Mouse (Mus musculus) hindbrain, embryonic 12.5 days (tissue): Measurements from ENCODE around the gene Ttk. TPM values are rescaled to one million over a fixed set of nuclear protein-coding genes. Genes with fewer than 3 reads are reported as not detected.

ENCODE experiments used
- ATAC-seq: fragments of 200-750 bp; cut with Nextera tagmentation; 2 replicates; pipeline ENCODE4 v1.8.0; 2017; ENCODE audit warnings: moderate TSS enrichment; ENCODE audit not compliant: low FRiP score
- H3K27ac ChIP-seq: fragments of 300-500 bp; sonication (generic); 2 replicates; pipeline ENCODE4 v1.5.1; 2016; ENCODE audit warnings: mild to moderate bottlenecking
- H3K27me3 ChIP-seq: fragments of 300-500 bp; sonication (generic); 2 replicates; pipeline ENCODE4 v1.6.1; 2016; ENCODE audit warnings: mild to moderate bottlenecking
- H3K36me3 ChIP-seq: fragments of 300-500 bp; sonication (generic); 2 replicates; pipeline ENCODE4 v1.6.1; 2016; ENCODE audit warnings: mild to moderate bottlenecking
- H3K4me1 ChIP-seq: fragments of 300-500 bp; sonication (generic); 2 replicates; pipeline ENCODE4 v1.6.1; 2016
- H3K4me2 ChIP-seq: fragments of 300-500 bp; sonication (generic); replicated peaks from 2 replicates; pipeline ENCODE4 v1.6.1; 2016; ENCODE audit warnings: mild to moderate bottlenecking
- H3K4me3 ChIP-seq: fragments of 300-500 bp; sonication (generic); 2 replicates; pipeline ENCODE4 v1.5.1; 2016; ENCODE audit warnings: mild to moderate bottlenecking
- H3K9ac ChIP-seq: fragments of 300-500 bp; sonication (generic); 2 replicates; pipeline ENCODE4 v1.6.1; 2016; ENCODE audit warnings: mild to moderate bottlenecking, moderate library complexity
- H3K9me3 ChIP-seq: fragments of 300-500 bp; sonication (generic); replicated peaks from 2 replicates; pipeline ENCODE4 v1.6.1; 2016; ENCODE audit warnings: mild to moderate bottlenecking
- WGBS: fragments of 180-500 bp; shearing (Covaris S2); methylation state at CpG from one replicate; pipeline ENCODE4 v1.1.7; 2016; 5-methylcytosine and 5-hydroxymethylcytosine counted together
- polyA plus RNA-seq: library from polyadenylated mRNA; unstranded; fragments of >200 nt; fragmentation: Nextera tagmentation; extraction: Ambion mirVana; gene quantifications from 2 replicates; pipeline ENCODE4 v1.2.1, GENCODE M21; 2016

Gene Ttk
- polyA plus RNA-seq, 1 experiment from 2014 or later, result 25.3 TPM

GRCm38 (mm10) chr9:83822925-83823324 lies 11.6 kb upstream of the Ttk start:
- WGBS, result 83% methylated on average over 5 of the region's 5 CpGs
- H3K27ac ChIP-seq, result no peak overlapping the region
- ATAC-seq, result no peak
- H3K9me3 ChIP-seq, result no peaks in the 10 kb centered on the region
- no peak overlapping the region for H3K4me3 ChIP-seq
- H3K27me3 ChIP-seq, result no peaks in the 10 kb centered on the region
- no peak overlapping the region for H3K4me2 ChIP-seq
- H3K9ac ChIP-seq, result no peak overlapping the region
- H3K4me1 ChIP-seq, result no peaks in the 10 kb centered on the region
- H3K36me3 ChIP-seq, result no peaks in the 10 kb centered on the region

- Histone ChIP-seq H3K4me1 (peaks cover 2% of the 10 kb centered on the region), H3K4me2 (no peak overlapping the region), H3K36me3 (no peaks in the 10 kb centered on the region), H3K27ac (no peak overlapping the region), H3K9ac (no peak overlapping the region), H3K27me3 (no peaks in the 10 kb centered on the region), H3K9me3 (no peaks in the 10 kb centered on the region), H3K4me3 (no peak overlapping the region)
- 85% methylated on average over 5 of the region's 5 CpGs for WGBS
- ATAC-seq, result no peak
These were observed 4.6 kb upstream of the Ttk start for GRCm38 (mm10) chr9:83829896-83830295.

- no peaks in the 10 kb centered on the region for H3K9me3 ChIP-seq
- no peak overlapping the region for H3K4me2 ChIP-seq
- no peak overlapping the region for H3K27ac ChIP-seq
- H3K4me3 ChIP-seq, result no peak overlapping the region
- H3K9ac ChIP-seq, result no peak overlapping the region
- H3K27me3 ChIP-seq, result no peaks in the 10 kb centered on the region
- peaks cover 9% of the 10 kb centered on the region for H3K4me1 ChIP-seq
- H3K36me3 ChIP-seq, result no peaks in the 10 kb centered on the region
- no peak for ATAC-seq
- WGBS, result 75% methylated on average over 8 of the region's 8 CpGs
These were observed 3.3 kb upstream of the Ttk start for GRCm38 (mm10) chr9:83831152-83831551.

- Histone ChIP-seq H3K4me1 (peaks cover 9% of the 10 kb centered on the region), H3K27me3 (no peaks in the 10 kb centered on the region), H3K4me3 (peak overlapping the region; percentile 84), H3K4me2 (peak overlapping the region; percentile 82), H3K36me3 (no peaks in the 10 kb centered on the region), H3K9ac (peak overlapping the region; percentile 72), H3K9me3 (no peaks in the 10 kb centered on the region), H3K27ac (0 out of 2 replicates have a peak overlapping the region, but pooled peaks have one; percentile 96)
- ATAC-seq, result peak; percentile 80
- WGBS, result 2% methylated on average over 26 of the region's 27 CpGs
These were observed 342 bp downstream of the Ttk start for GRCm38 (mm10) chr9:83834748-83835313.

- H3K4me1 ChIP-seq, result no peaks in the 10 kb centered on the region
- 96% methylated on average over 3 of the region's 3 CpGs for WGBS
- no peak overlapping the region for H3K27ac ChIP-seq
- H3K9me3 ChIP-seq, result no peaks in the 10 kb centered on the region
- H3K9ac ChIP-seq, result no peak overlapping the region
- no peaks in the 10 kb centered on the region for H3K27me3 ChIP-seq
- no peak overlapping the region for H3K4me2 ChIP-seq
- peaks cover 16% of the 10 kb centered on the region for H3K36me3 ChIP-seq
- no peak for ATAC-seq
- no peak overlapping the region for H3K4me3 ChIP-seq
These were observed 18.0 kb downstream of the Ttk start for GRCm38 (mm10) chr9:83852464-83852863.

- Histone ChIP-seq H3K27ac (no peak overlapping the region), H3K27me3 (no peaks in the 10 kb centered on the region), H3K4me3 (no peak overlapping the region), H3K36me3 (peaks cover 34% of the 10 kb centered on the region), H3K4me2 (no peak overlapping the region), H3K9ac (no peak overlapping the region), H3K4me1 (no peaks in the 10 kb centered on the region), H3K9me3 (no peaks in the 10 kb centered on the region)
- no peak for ATAC-seq
- 94% methylated on average over 4 of the region's 4 CpGs for WGBS
These were observed 30.7 kb downstream of the Ttk start for GRCm38 (mm10) chr9:83865165-83865564.

- Histone ChIP-seq H3K4me1 (no peaks in the 10 kb centered on the region), H3K36me3 (no peaks in the 10 kb centered on the region), H3K4me2 (no peak overlapping the region), H3K9me3 (no peaks in the 10 kb centered on the region), H3K4me3 (no peak overlapping the region), H3K27me3 (no peaks in the 10 kb centered on the region), H3K9ac (no peak overlapping the region), H3K27ac (no peak overlapping the region)
- 75% methylated on average over 6 of the region's 6 CpGs for WGBS
- ATAC-seq, result no peak
These were observed 47.7 kb downstream of the Ttk start for GRCm38 (mm10) chr9:83882191-83882590.

GRCm38 (mm10) chr9:83886149-83886548 lies 51.7 kb downstream of the Ttk start:
- ATAC-seq, result no peak
- Histone ChIP-seq H3K9me3 (no peaks in the 10 kb centered on the region), H3K9ac (no peak overlapping the region), H3K4me3 (no peak overlapping the region), H3K4me1 (no peaks in the 10 kb centered on the region), H3K4me2 (no peak overlapping the region), H3K36me3 (no peaks in the 10 kb centered on the region), H3K27me3 (no peaks in the 10 kb centered on the region), H3K27ac (no peak overlapping the region)

- H3K9ac ChIP-seq, result no peak overlapping the region
- no peak overlapping the region for H3K27ac ChIP-seq
- no peak overlapping the region for H3K4me2 ChIP-seq
- WGBS, result 91% methylated on average over 5 of the region's 5 CpGs
- no peaks in the 10 kb centered on the region for H3K36me3 ChIP-seq
- no peak for ATAC-seq
- no peaks in the 10 kb centered on the region for H3K4me1 ChIP-seq
- no peaks in the 10 kb centered on the region for H3K27me3 ChIP-seq
- H3K4me3 ChIP-seq, result no peak overlapping the region
- no peaks in the 10 kb centered on the region for H3K9me3 ChIP-seq
These were observed 53.7 kb downstream of the Ttk start for GRCm38 (mm10) chr9:83888214-83888613.

GRCm38 (mm10) chr9:83893073-83893472 lies 58.6 kb downstream of the Ttk start:
- no peak overlapping the region for H3K4me3 ChIP-seq
- WGBS, result 72% methylated on average over 8 of the region's 8 CpGs

GRCm38 (mm10) chr9:83893767-83894330 lies 59.4 kb downstream of the Ttk start:
- Histone ChIP-seq H3K9ac (no peak overlapping the region), H3K4me1 (no peaks in the 10 kb centered on the region), H3K4me3 (no peak overlapping the region), H3K27me3 (no peaks in the 10 kb centered on the region), H3K4me2 (no peak overlapping the region), H3K9me3 (no peaks in the 10 kb centered on the region), H3K36me3 (no peaks in the 10 kb centered on the region), H3K27ac (no peak overlapping the region)
- 93% methylated on average over 4 of the region's 4 CpGs for WGBS
- ATAC-seq, result no peak

More at GRCm38 (mm10) chr9:83893073-83893472, 58.6 kb downstream of the Ttk start:
- Histone ChIP-seq H3K9ac (no peak overlapping the region), H3K36me3 (no peaks in the 10 kb centered on the region), H3K27me3 (no peaks in the 10 kb centered on the region), H3K27ac (no peak overlapping the region), H3K4me2 (no peak overlapping the region), H3K9me3 (no peaks in the 10 kb centered on the region), H3K4me1 (no peaks in the 10 kb centered on the region)
- no peak for ATAC-seq

GRCm38 (mm10) chr9:83902086-83902485 lies 67.6 kb downstream of the Ttk start:
- 84% methylated on average over 2 of the region's 2 CpGs for WGBS
- Histone ChIP-seq H3K4me3 (no peak overlapping the region), H3K36me3 (no peaks in the 10 kb centered on the region), H3K27me3 (no peaks in the 10 kb centered on the region), H3K4me1 (no peaks in the 10 kb centered on the region), H3K27ac (no peak overlapping the region), H3K4me2 (no peak overlapping the region), H3K9me3 (no peaks in the 10 kb centered on the region), H3K9ac (no peak overlapping the region)
- no peak for ATAC-seq

GRCm38 (mm10) chr9:83905820-83906219 lies 71.3 kb downstream of the Ttk start:
- Histone ChIP-seq H3K27ac (no peak overlapping the region), H3K9me3 (no peaks in the 10 kb centered on the region), H3K4me3 (no peak overlapping the region), H3K36me3 (no peaks in the 10 kb centered on the region), H3K27me3 (no peaks in the 10 kb centered on the region), H3K4me1 (no peaks in the 10 kb centered on the region), H3K4me2 (no peak overlapping the region), H3K9ac (no peak overlapping the region)
- 67% methylated on average over 4 of the region's 4 CpGs for WGBS
- ATAC-seq, result no peak
